19 mouse cellular contexts compared by ENCODE assay signal in the genomic region with DNA sequence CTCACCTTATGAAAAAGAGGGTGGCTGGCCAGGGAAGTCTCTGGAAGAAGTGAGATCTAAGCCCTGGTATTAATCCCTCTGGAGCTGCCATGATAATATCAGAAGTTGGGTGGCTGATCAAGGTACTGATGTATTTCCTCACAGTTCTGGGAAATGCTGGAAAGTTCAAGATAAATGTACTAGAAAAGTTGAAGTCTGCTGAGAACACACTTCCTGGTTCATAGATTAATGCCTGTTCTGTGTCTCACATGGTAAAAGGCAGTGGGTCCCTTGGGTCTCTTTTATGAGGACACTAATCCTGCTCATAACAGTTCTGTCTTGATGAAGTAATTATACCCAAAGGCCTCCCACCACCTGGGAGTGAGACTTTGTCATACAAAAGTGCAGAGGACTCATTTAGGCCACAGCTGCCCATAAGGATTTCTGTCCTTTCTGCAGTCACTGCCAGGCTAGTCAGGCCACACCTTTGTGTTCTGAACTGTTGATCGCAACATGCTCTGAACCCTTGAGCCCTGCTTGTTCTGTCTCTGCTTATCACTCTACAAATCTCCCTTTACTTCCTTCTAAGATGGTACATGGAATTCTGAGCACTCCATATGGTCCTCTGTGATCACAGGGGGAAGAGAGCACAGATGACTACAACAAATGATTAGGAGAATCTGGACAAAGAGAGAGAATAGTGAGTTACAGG.
"Had no signal": no experiment of that assay in that cellular context is flagged by ENCODE, and none has a peak within 500 bp of the region (broad histone marks: within the 10 kb centered on the region; RNA-seq: fewer than 3 reads in every experiment).

No protein-coding gene starts in this region.

- H3K27me3 ChIP-seq: liver, embryonic 15.5 days; lung, embryonic 15.5 days; megakaryocyte, embryonic 14.5 days; midbrain, embryonic 13.5 days; midbrain, embryonic 15.5 days; neural tube, embryonic 12.5 days; stomach, embryonic 15.5 days had no signal

- H3K9me3 ChIP-seq: liver, embryonic 15.5 days; lung, embryonic 15.5 days; midbrain, embryonic 13.5 days; midbrain, embryonic 15.5 days; neural tube, embryonic 12.5 days; stomach, embryonic 15.5 days had no signal

- H3K9ac ChIP-seq: liver, embryonic 15.5 days; liver, postnatal 0 days; lung, embryonic 15.5 days; midbrain, embryonic 13.5 days; midbrain, embryonic 15.5 days; neural tube, embryonic 12.5 days; stomach, embryonic 15.5 days had no signal

- H3K4me1 ChIP-seq: liver, embryonic 15.5 days; lung, embryonic 15.5 days; megakaryocyte, embryonic 14.5 days; midbrain, embryonic 13.5 days; midbrain, embryonic 15.5 days; neural tube, embryonic 12.5 days; stomach, embryonic 15.5 days had no signal

- H3K27ac ChIP-seq: liver, embryonic 15.5 days; lung, embryonic 15.5 days; macrophage; midbrain, embryonic 13.5 days; midbrain, embryonic 15.5 days; neural tube, embryonic 12.5 days; stomach, embryonic 15.5 days had no signal

- H3K4me3 ChIP-seq: liver, embryonic 15.5 days; lung, embryonic 15.5 days; megakaryocyte, embryonic 14.5 days; midbrain, embryonic 13.5 days; midbrain, embryonic 15.5 days; neural tube, embryonic 12.5 days; stomach, embryonic 15.5 days had no signal

- H3K36me3 ChIP-seq: liver, embryonic 15.5 days; lung, embryonic 15.5 days; midbrain, embryonic 13.5 days; midbrain, embryonic 15.5 days; neural tube, embryonic 12.5 days; stomach, embryonic 15.5 days had no signal

- H3K4me2 ChIP-seq: liver, embryonic 15.5 days; lung, embryonic 15.5 days; midbrain, embryonic 11.5 days; midbrain, embryonic 13.5 days; midbrain, embryonic 15.5 days; neural tube, embryonic 12.5 days; stomach, embryonic 15.5 days had no signal

- ATAC-seq: liver, postnatal 0 days; lung, postnatal 0 days; midbrain, embryonic 13.5 days; midbrain, embryonic 15.5 days had no signal

- DNase-seq: liver, postnatal 0 days; lung, adult 2 months; lung, postnatal 14 days; lung, postnatal 36 days; right cerebral cortex, postnatal 25 days; right cerebral cortex, postnatal 4 days; thymus, adult 18-20 months; thymus, postnatal 14 days; thymus, postnatal 36 days had no signal
